Mouse (Mus musculus): ENCODE measurements around the gene Gtf2a2. TPM values are rescaled to one million over a fixed set of nuclear protein-coding genes. Genes with fewer than 3 reads are reported as not detected.

Gtf2a2 gene
- 196 and 201 TPM in 2 replicates for polyA plus RNA-seq (2015; fragmentation: Nextera tagmentation; extraction: Ambion mirVana)

DNA sequence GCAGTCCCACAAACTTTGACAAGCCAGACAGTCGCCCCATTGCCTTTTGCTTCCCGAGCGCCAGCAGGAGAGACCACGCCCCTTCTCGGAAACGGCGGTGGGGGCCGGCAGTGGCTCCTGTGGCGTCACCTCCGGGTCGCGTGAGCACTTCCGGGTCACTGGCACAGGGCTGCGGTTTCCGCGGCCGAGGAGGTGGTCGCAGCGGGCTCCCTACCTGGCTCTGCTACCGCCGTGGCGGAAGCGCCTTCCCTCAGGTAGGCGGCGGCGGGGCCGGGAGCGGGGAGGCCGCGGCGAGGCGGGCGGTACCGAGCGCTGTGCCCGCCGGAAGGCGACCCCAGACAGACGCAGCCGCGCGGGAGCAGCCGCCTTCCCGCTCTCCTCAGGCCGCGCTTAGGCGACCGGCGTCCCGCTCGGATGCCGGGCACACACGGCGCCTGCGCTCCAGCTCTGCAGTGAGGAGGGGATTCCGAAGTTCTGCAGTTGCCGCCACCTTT lies at the start of gene Gtf2a2:
Gtf2a2 (plus strand) TSS at position 143 of the 494 bp plus-strand sequence.
- WGBS, result under 1% methylated on average over 57 of the region's 57 CpGs
- peak within 1 kb of the TSS; percentile 81 for H3K9ac ChIP-seq

DNA sequence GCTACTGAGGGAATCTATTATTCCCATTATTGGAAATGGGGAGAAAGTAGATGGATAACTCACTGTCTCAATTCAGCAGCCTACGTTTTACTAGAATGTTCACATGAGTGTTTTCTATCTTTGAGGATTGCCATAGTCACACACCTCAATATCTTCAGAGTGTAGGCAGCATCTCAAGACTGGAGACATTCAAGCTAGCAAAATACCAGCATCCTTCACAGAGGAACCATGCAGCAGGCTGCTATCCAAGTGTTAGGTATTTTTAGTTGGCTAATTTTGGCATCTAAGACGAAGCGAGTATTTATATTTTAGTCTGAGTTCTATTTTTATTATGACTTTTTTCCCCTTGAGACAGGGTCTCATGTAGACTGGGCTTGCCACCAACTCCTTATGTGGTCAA lies 48.0 kb upstream of the Gtf2a2 start:
- Histone ChIP-seq H3K27ac (no peak overlapping the region), H3K27me3 (no peaks in the 10 kb centered on the region), H3K4me1 (no peaks in the 10 kb centered on the region), H3K4me3 (no peak overlapping the region), H3K4me2 (no peak overlapping the region), H3K9me3 (no peaks in the 10 kb centered on the region), H3K9ac (no peak overlapping the region), H3K36me3 (no peaks in the 10 kb centered on the region)
- ATAC-seq (ENCODE audit: borderline replicate concordance, extremely low read depth, low FRiP score, low TSS enrichment), result no peak
- WGBS, result 71% methylated on average over 3 of the region's 3 CpGs

More for the DNA sequence above, at the start of gene Gtf2a2:
- Histone ChIP-seq H3K4me3 (peak within 1 kb of the TSS; percentile 86), H3K4me2 (peak within 1 kb of the TSS; percentile 58), H3K27ac (peak within 1 kb of the TSS; percentile 91), H3K27me3 (no peaks in the 10 kb centered on the region), H3K9me3 (no peaks in the 10 kb centered on the region), H3K36me3 (peaks cover 36% of the 10 kb centered on the region), H3K4me1 (peaks cover 17% of the 10 kb centered on the region)
- peak; percentile 98 for ATAC-seq (ENCODE audit: borderline replicate concordance, extremely low read depth, low FRiP score, low TSS enrichment)

DNA sequence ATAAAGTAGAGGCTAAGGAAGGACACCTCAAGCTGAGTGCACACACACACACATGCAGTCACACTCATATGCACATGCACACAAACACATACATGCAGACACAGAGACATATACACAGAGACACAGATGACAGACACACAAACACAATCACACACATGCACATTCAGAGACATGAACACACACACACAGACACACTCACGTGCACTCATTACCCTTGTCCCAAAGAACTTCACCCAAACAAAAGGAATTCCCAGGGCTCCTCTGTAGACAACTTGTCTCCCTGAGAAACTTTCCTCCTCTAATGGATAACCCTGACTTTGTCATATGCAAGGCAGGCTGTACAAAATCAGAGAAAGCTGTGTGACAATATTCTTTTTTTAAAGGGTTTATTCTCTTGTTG lies 26.8 kb upstream of the Gtf2a2 start:
- Histone ChIP-seq H3K9ac (no peak overlapping the region), H3K9me3 (no peaks in the 10 kb centered on the region), H3K4me2 (no peak overlapping the region), H3K27ac (no peak overlapping the region), H3K4me3 (no peak overlapping the region), H3K4me1 (peaks cover 8% of the 10 kb centered on the region), H3K36me3 (no peaks in the 10 kb centered on the region), H3K27me3 (no peaks in the 10 kb centered on the region)
- 72% methylated on average over 1 of the region's 1 CpGs for WGBS
- no peak for ATAC-seq (ENCODE audit: borderline replicate concordance, extremely low read depth, low FRiP score, low TSS enrichment)

DNA sequence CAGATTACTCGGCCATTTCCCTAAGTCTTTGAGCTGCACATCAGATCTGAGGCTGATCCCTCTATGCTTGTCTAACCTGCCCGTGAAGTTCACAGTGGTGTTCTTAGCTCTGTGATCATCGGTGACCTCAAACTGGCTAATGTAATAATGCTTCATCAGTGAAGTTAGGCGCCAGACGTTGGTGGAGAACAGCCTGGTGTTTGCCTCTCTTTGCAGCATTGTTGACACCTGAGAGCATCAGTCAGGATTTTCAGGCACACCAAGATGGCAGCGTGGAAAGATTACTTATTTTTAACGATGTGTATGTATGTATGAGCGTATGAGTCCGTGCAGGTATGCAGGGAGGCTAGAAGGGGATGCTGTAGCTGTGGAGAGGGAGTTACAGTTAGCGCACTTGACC lies 26.3 kb upstream of the Gtf2a2 start:
- H3K4me3 ChIP-seq, result no peak overlapping the region
- no peaks in the 10 kb centered on the region for H3K9me3 ChIP-seq
- 71% methylated on average over 10 of the region's 10 CpGs for WGBS
- H3K4me1 ChIP-seq, result peaks cover 14% of the 10 kb centered on the region
- H3K36me3 ChIP-seq, result no peaks in the 10 kb centered on the region
- no peak for ATAC-seq (ENCODE audit: borderline replicate concordance, extremely low read depth, low FRiP score, low TSS enrichment)
- no peaks in the 10 kb centered on the region for H3K27me3 ChIP-seq
- H3K9ac ChIP-seq, result no peak overlapping the region
- no peak overlapping the region for H3K27ac ChIP-seq
- no peak overlapping the region for H3K4me2 ChIP-seq

DNA sequence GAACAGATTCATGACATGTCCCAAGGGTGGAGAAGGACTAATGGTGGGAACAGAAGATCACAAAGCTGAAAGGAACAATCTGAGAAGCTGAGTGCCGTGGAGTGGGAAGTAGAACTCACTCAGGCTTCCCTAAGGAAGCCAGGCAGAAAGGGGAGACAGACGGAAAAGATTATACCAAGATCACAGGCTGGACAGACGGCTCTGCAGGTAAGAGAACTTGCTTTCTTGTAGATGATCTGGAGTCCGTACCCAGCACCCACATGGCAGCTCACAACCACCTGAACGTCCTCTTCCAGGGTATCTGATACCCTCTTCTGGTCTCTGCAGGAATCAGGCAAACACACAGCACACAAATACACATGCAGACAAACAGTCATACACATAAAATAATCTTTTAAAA lies 25.8 kb upstream of the Gtf2a2 start:
- Histone ChIP-seq H3K9ac (no peak overlapping the region), H3K4me2 (no peak overlapping the region), H3K27ac (no peak overlapping the region), H3K4me1 (peaks cover 19% of the 10 kb centered on the region), H3K36me3 (no peaks in the 10 kb centered on the region), H3K9me3 (no peaks in the 10 kb centered on the region), H3K27me3 (no peaks in the 10 kb centered on the region), H3K4me3 (no peak overlapping the region)
- 75% methylated on average over 5 of the region's 5 CpGs for WGBS
- ATAC-seq (ENCODE audit: borderline replicate concordance, extremely low read depth, low FRiP score, low TSS enrichment), result no peak

DNA sequence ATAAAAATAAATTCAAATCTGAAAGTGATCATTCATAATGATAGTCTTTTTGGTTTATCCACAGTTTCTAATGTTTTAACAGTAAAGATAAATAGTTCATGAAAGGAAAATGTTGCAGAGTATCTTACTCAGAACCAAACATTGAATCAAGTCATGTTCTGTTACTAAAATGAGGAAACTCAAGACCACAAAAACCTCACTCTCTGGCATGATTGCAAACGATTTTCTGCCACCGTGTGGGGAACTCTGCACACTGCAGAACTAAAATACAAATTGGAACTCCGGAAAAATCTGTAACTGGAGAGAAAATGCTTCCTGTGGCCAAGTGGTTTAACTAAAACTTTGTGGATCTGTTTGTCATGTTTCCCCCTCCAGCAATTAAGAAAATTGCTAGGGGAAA lies 24.8 kb upstream of the Gtf2a2 start:
- Histone ChIP-seq H3K4me1 (peaks cover 28% of the 10 kb centered on the region), H3K27ac (no peak overlapping the region), H3K36me3 (no peaks in the 10 kb centered on the region), H3K9me3 (no peaks in the 10 kb centered on the region), H3K4me3 (no peak overlapping the region), H3K4me2 (no peak overlapping the region), H3K27me3 (no peaks in the 10 kb centered on the region), H3K9ac (no peak overlapping the region)
- ATAC-seq (ENCODE audit: borderline replicate concordance, extremely low read depth, low FRiP score, low TSS enrichment), result no peak
- WGBS, result 0% methylated on average over 3 of the region's 3 CpGs

DNA sequence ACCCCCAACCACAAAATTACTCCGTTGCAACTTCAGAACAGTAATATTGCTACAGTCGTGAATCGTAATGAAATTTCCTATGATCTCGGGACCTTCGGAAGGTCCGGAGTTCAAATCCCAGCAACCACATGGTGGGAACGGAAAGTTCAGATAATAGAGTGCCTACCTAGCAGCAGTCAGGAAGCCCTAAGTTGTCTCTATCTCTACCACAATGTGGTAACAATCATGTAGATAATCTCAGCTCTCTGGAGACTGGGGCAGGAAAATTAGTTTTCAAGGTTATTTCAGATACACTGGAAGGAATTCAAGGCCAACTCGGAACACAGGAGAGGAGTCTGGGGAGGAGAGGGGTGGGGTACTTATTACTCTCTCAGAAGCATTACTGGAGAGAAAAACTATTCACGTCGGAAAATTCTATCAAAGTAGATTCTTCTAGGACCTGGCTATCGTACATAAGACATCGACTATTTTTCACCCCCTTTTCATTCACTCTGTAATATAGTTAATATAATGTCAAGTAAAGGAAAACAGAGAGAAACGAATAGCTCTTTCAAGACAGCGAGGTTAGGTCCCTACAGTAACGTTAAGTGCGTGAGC lies 23.5 kb upstream of the Gtf2a2 start:
- no peak for ATAC-seq (ENCODE audit: borderline replicate concordance, extremely low read depth, low FRiP score, low TSS enrichment)
- 33% methylated on average over 16 of the region's 16 CpGs for WGBS
- H3K4me3 ChIP-seq, result peak overlapping the region; percentile 88
- no peaks in the 10 kb centered on the region for H3K36me3 ChIP-seq
- H3K9ac ChIP-seq, result peak overlapping the region; percentile 38; the same call in 1 of the 2 replicates
- peaks cover 35% of the 10 kb centered on the region for H3K4me1 ChIP-seq
- peak overlapping the region; percentile 96 for H3K27ac ChIP-seq
- no peaks in the 10 kb centered on the region for H3K27me3 ChIP-seq
- no peaks in the 10 kb centered on the region for H3K9me3 ChIP-seq
- H3K4me2 ChIP-seq, result peak overlapping the region; percentile 57

DNA sequence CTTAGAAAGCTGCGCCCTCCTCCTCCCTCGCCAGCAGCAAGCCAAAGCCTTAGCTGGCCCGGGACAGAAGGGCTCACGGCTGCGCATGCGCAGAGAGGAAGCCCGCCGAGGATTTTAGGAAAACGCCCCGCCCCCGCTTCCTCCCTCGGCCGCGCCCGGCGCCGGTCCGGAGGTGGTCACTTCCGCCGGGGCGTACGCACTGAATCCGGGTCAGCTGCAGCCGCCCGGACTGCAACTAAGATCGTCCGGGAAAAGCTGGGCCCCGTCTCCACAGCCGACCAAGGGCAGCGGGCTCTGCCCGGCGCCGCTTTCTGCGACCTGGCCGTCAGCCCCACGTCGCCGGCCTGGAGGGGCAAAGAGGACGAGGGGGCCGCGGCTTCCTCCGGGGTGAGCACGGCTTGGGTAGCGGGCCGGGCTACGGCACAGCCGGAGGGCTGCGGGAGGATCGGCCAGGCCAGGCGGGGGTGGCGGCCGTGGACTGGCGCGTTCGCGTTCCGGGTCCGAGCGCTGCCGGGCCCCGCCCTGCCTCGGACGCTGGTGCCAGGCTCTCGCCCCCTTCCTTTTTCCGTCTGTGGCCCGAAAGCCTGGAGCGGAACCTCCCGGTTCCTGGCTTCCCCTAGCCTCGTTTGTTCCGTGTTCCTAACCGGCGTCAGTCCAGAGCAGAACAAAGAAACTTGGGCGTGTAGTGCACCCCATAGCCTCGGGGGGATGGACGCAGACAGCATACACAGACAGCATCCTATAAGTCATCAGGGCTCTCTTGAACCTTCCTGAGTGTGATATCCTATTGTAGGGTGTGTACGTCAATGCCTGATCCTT lies 22.8 kb upstream of the Gtf2a2 start, which contains the start of gene Bnip2:
Bnip2 (plus strand) TSS at position 164 of the 819 bp plus-strand sequence.
- H3K36me3 ChIP-seq, result 0 out of 2 replicates have a peak, but pooled peaks cover under 1% of the 10 kb centered on the region
- H3K9ac ChIP-seq, result peak within 1 kb of the TSS; percentile 97
- peak within 1 kb of the TSS; percentile 88 for H3K4me3 ChIP-seq
- peak within 1 kb of the TSS; percentile 57 for H3K4me2 ChIP-seq
- H3K27ac ChIP-seq, result peak within 1 kb of the TSS; percentile 96
- H3K9me3 ChIP-seq, result no peaks in the 10 kb centered on the region
- H3K27me3 ChIP-seq, result no peaks in the 10 kb centered on the region
- peak; percentile 93 for ATAC-seq (ENCODE audit: borderline replicate concordance, extremely low read depth, low FRiP score, low TSS enrichment)
- H3K4me1 ChIP-seq, result peaks cover 35% of the 10 kb centered on the region
- 0% methylated on average over 60 of the region's 76 CpGs for WGBS

DNA sequence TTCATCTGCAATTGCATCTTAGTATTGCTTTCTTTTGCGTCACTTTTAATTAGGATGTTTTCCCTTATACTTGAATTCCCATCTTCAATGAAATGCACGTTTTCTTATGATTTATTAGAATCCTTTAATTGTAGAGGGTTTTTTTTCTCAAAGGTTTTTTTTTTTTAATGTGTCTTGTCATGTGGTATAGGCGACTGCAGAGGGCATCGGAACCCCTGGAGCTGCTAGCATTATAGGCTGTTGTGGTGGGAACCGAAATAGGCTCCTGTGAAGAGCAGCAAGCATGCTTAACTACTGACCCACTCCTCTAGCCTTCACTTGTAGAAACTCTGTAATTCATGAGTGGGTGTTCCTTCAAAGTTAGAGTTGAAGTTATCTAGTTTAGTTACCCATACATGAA lies 22.0 kb upstream of the Gtf2a2 start:
- no peak overlapping the region for H3K27ac ChIP-seq
- peak overlapping the region; percentile 97 for H3K9ac ChIP-seq
- peak overlapping the region; percentile 88 for H3K4me3 ChIP-seq
- WGBS, result 10% methylated on average over 5 of the region's 5 CpGs
- peaks cover 35% of the 10 kb centered on the region for H3K4me1 ChIP-seq
- no peak for ATAC-seq (ENCODE audit: borderline replicate concordance, extremely low read depth, low FRiP score, low TSS enrichment)
- peak overlapping the region; percentile 57 for H3K4me2 ChIP-seq
- H3K36me3 ChIP-seq, result peaks cover 9% of the 10 kb centered on the region; the same call in 1 of the 2 replicates
- no peaks in the 10 kb centered on the region for H3K27me3 ChIP-seq
- H3K9me3 ChIP-seq, result no peaks in the 10 kb centered on the region

DNA sequence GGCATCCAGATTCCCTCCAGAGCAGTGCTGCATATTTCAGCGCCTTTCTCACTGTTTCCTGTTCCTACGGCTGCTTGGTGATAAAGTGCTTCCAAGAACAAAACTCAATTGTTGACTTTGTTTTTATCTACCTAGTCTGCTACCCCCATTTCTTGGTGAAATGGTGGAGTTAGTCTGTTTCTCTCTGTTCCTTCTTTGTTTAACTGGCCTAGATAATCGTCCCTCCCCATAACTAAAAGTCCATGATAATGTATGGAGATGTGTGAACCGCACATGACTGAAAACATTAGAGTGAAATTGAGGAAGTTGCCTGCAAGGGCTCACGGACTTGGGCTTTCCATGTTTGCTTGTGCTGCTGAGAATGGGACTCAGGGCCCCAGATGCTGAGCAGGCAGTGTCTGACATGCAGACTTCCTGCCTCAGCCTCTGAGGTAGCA lies 19.5 kb upstream of the Gtf2a2 start:
- ATAC-seq (ENCODE audit: borderline replicate concordance, extremely low read depth, low FRiP score, low TSS enrichment), result no peak
- H3K27me3 ChIP-seq, result no peaks in the 10 kb centered on the region
- peaks cover 35% of the 10 kb centered on the region for H3K4me1 ChIP-seq
- peaks cover 28% of the 10 kb centered on the region for H3K36me3 ChIP-seq
- WGBS, result 56% methylated on average over 5 of the region's 5 CpGs
- H3K4me3 ChIP-seq, result no peak overlapping the region
- H3K27ac ChIP-seq, result peak overlapping the region; percentile 44; the same call in 1 of the 2 replicates
- no peak overlapping the region; the same call in 1 of the 2 replicates for H3K4me2 ChIP-seq
- no peak overlapping the region for H3K9ac ChIP-seq
- no peaks in the 10 kb centered on the region for H3K9me3 ChIP-seq

DNA sequence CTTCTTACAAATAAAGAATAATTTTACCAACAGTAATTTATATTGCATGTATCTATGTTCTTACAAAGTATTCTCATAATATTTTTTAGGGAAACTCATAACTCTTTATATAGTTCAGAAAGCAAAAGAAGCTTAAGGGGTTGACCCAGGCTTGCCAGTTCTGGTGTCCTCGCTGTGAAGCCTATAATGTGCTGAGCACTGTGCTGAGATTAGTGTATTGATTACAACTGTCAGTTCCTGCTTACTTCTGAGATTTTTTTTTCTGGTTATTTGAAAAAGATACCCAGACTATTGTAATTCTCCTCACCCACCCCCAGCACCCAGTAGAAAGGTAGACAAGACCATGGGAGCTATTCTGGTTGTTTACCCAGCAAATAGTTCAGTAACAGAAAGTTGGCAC lies 18.9 kb upstream of the Gtf2a2 start:
- Histone ChIP-seq H3K36me3 (peaks cover 34% of the 10 kb centered on the region), H3K9me3 (no peaks in the 10 kb centered on the region), H3K4me2 (no peak overlapping the region), H3K9ac (no peak overlapping the region), H3K4me3 (no peak overlapping the region), H3K27ac (no peak overlapping the region), H3K27me3 (no peaks in the 10 kb centered on the region), H3K4me1 (peaks cover 34% of the 10 kb centered on the region)
- ATAC-seq (ENCODE audit: borderline replicate concordance, extremely low read depth, low FRiP score, low TSS enrichment), result no peak
- 70% methylated on average over 1 of the region's 1 CpGs for WGBS

DNA sequence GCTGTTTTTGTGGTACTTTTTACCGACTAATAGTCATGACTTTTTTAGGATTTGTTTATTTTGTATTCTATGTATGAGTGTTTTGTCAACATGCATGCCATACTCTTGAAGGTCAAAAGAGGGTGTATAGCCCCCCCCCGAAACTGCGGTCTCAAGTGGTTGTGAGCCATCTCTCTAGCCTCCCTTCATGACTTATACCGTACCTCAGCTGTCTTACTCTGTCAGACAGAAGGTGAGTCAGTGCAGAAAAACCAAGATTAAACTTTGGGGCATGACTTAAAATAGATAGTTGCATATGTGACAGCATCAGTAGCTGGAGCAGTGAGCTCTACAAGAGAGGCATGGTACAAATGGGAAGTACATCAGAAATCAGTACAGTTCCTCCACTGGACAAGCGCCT lies 17.8 kb upstream of the Gtf2a2 start:
- H3K4me1 ChIP-seq, result peaks cover 30% of the 10 kb centered on the region
- ATAC-seq (ENCODE audit: borderline replicate concordance, extremely low read depth, low FRiP score, low TSS enrichment), result no peak
- no peaks in the 10 kb centered on the region for H3K9me3 ChIP-seq
- H3K4me2 ChIP-seq, result no peak overlapping the region
- peaks cover 45% of the 10 kb centered on the region for H3K36me3 ChIP-seq
- H3K9ac ChIP-seq, result no peak overlapping the region
- H3K27ac ChIP-seq, result no peak overlapping the region
- WGBS, result 84% methylated on average over 5 of the region's 5 CpGs
- no peak overlapping the region for H3K4me3 ChIP-seq
- H3K27me3 ChIP-seq, result no peaks in the 10 kb centered on the region

Measured in lung, embryonic 15.5 days (tissue).